ENCODE assay signal across 8 mouse cellular contexts in genomic region chr7:134381407-134381861, GRCm38 (mm10). TPM values are rescaled to one million over a fixed set of nuclear protein-coding genes. Genes with fewer than 3 reads are reported as not detected.
DNase-seq lines count a peak whose midpoint lies in the region; ATAC-seq and TF ChIP-seq lines count a peak whose summit lies in the region.

No protein-coding gene starts in this region.

- 42% methylated on average over 4 of the region's 4 CpGs for WGBS in limb, embryonic 12.5 days
- 59% methylated on average over 4 of the region's 4 CpGs for WGBS in limb, embryonic 10.5 days
- 42% methylated on average over 4 of the region's 4 CpGs for WGBS in liver, embryonic 14.5 days (ENCODE audit: insufficient replicate concordance)

- peaks cover 9% of the 10 kb centered on the region; the same call in 1 of the 2 replicates for H3K4me1 ChIP-seq in limb, embryonic 12.5 days (replicated peaks)
- H3K4me1 ChIP-seq in limb, embryonic 10.5 days: peaks cover 12% of the 10 kb centered on the region
- no peaks in the 10 kb centered on the region for H3K4me1 ChIP-seq in liver, embryonic 14.5 days (replicated peaks; ENCODE audit: control insufficient read depth in 2 of 2, insufficient read depth in 2 of 2, low read length in 1 of 2)

- DNase-seq in limb, embryonic 10.5 days (ENCODE audit: low spot score): no peak
- peak; percentile 87 for DNase-seq in brain, adult 2 months (ENCODE audit: low read depth, low spot score)
- peak; percentile 84 to 91 for DNase-seq in frontal cortex, postnatal 36 days (ENCODE audit: low spot score in 2 of 2)
- DNase-seq in kidney, postnatal 14 days: peak; percentile 79
- DNase-seq in liver, embryonic 14.5 days (ENCODE audit: low read depth in 3 of 3, low spot score in 3 of 3): no peak
- DNase-seq in right cerebral cortex, postnatal 36 days (ENCODE audit: low spot score in 2 of 2): peak; percentile 76 to 77

- no peak overlapping the region for H3K4me3 ChIP-seq in limb, embryonic 12.5 days (replicated peaks)
- H3K4me3 ChIP-seq in limb, embryonic 10.5 days: no peak overlapping the region
- no peak overlapping the region for H3K4me3 ChIP-seq in liver, embryonic 14.5 days (ENCODE audit: insufficient read depth in 1 of 2, low read depth in 2 of 2, low read length in 2 of 2)

- no peak for TF ChIP-seq EP300 in liver, embryonic 14.5 days (IDR thresholded peaks at IDR 0.05; ENCODE audit: low read depth)

- H3K27me3 ChIP-seq in limb, embryonic 12.5 days: no peaks in the 10 kb centered on the region
- H3K27me3 ChIP-seq in limb, embryonic 10.5 days (ENCODE audit: low read depth, poor library complexity, severe bottlenecking): no peaks in the 10 kb centered on the region
- H3K27me3 ChIP-seq in liver, embryonic 14.5 days (ENCODE audit: control insufficient read depth, insufficient read depth, low read length): no peaks in the 10 kb centered on the region

- H3K4me2 ChIP-seq in limb, embryonic 12.5 days: no peak overlapping the region
- no peak overlapping the region for H3K4me2 ChIP-seq in liver, embryonic 14.5 days (ENCODE audit: low read depth)

- peak; percentile 17; the same call in 1 of the 2 replicates for TF ChIP-seq CTCF in liver, embryonic 14.5 days (IDR thresholded peaks at IDR 0.05; ENCODE audit: low read depth)

- H3K9me3 ChIP-seq in limb, embryonic 12.5 days: no peaks in the 10 kb centered on the region
- no peaks in the 10 kb centered on the region for H3K9me3 ChIP-seq in limb, embryonic 10.5 days (replicated peaks)
- no peaks in the 10 kb centered on the region for H3K9me3 ChIP-seq in liver, embryonic 14.5 days (ENCODE audit: control insufficient read depth, low read length)

- no peak overlapping the region for H3K9ac ChIP-seq in limb, embryonic 12.5 days (replicated peaks)
- no peak overlapping the region for H3K9ac ChIP-seq in liver, embryonic 14.5 days (replicated peaks)

- H3K27ac ChIP-seq in limb, embryonic 12.5 days: peak overlapping the region; percentile 47; the same call in 1 of the 2 replicates
- H3K27ac ChIP-seq in limb, embryonic 10.5 days: no peak overlapping the region
- no peak overlapping the region for H3K27ac ChIP-seq in liver, embryonic 14.5 days

- no peak for ATAC-seq in limb, embryonic 12.5 days (ENCODE audit: insufficient number of reproducible peaks, insufficient read depth, low FRiP score, low TSS enrichment, low read depth)
- ATAC-seq in liver, embryonic 14.5 days (ENCODE audit: insufficient read depth): no peak
- ATAC-seq in megakaryocyte, adult 5-6 weeks (ENCODE audit: poor library complexity, severe bottlenecking): no peak

- H3K36me3 ChIP-seq in limb, embryonic 12.5 days: no peaks in the 10 kb centered on the region
- no peaks in the 10 kb centered on the region for H3K36me3 ChIP-seq in limb, embryonic 10.5 days
- no peaks in the 10 kb centered on the region for H3K36me3 ChIP-seq in liver, embryonic 14.5 days (replicated peaks; ENCODE audit: control insufficient read depth, insufficient read depth, low read depth)

RNA-seq across cellular contexts. Expression of gene D7Ertd443e, which starts 4.0 kb away (rescaled TPM):
- polyA plus RNA-seq in limb, embryonic 12.5 days (2016; fragmentation: Nextera tagmentation; extraction: Ambion mirVana): 0.11 and 0.14 TPM in 2 replicates
- not detected in 2 replicates for polyA plus RNA-seq in limb, embryonic 10.5 days (2016; fragmentation: Nextera tagmentation; extraction: Ambion mirVana)
- polyA plus RNA-seq in liver, embryonic 14.5 days (2012; rRNA removed): 0.02 TPM in 1 of 2 replicates, not detected in the other
- polyA plus RNA-seq in liver, embryonic 14.5 days (2014; fragmentation: Nextera tagmentation; extraction: Ambion mirVana): not detected in 2 replicates
- total RNA-seq in megakaryocyte, adult 5-6 weeks (2015): not detected in 2 replicates
- total RNA-seq in megakaryocyte, adult 5-6 weeks (2017): not detected in 2 replicates

Comparison
In these comparisons a context has a peak if more than half of its experiments do, and no peak if none do; other contexts are left out.
1. DNase-seq: peak in brain, adult 2 months (single experiment), frontal cortex, postnatal 36 days (2 of 2), kidney, postnatal 14 days (single experiment) and right cerebral cortex, postnatal 36 days (2 of 2); none in limb, embryonic 10.5 days (single experiment) and liver, embryonic 14.5 days (0 of 3).